Mouse (Mus musculus) megakaryocyte, embryonic 14.5 days (primary cell): ENCODE measurements around the gene Prune2.

ENCODE experiments used
- FLI1 ChIP-seq: IDR thresholded peaks from 2 replicates; pipeline ENCODE4 v1.6.1; 2012; ENCODE audit warnings: low read length, inconsistent platforms, mixed read lengths
- GATA1 ChIP-seq: IDR thresholded peaks from 3 replicates; pipeline ENCODE4 v1.6.1; 2012; ENCODE audit warnings: mixed read lengths, low read length, inconsistent platforms, borderline replicate concordance

GRCm38 (mm10) chr19:16955613-16956271 is at the start of gene Prune2:
- no peak for TF ChIP-seq FLI1
- TF ChIP-seq GATA1, result no peak
